11 mouse cellular contexts compared by ENCODE assay signal in genomic region chr6:5103769-5104168, GRCm38 (mm10).
DNase-seq lines count a peak whose midpoint lies in the region; ATAC-seq and TF ChIP-seq lines count a peak whose summit lies in the region.
"Had no signal": no experiment of that assay in that cellular context is flagged by ENCODE, and none has a peak within 500 bp of the region (broad histone marks: within the 10 kb centered on the region; RNA-seq: fewer than 3 reads in every experiment).

No protein-coding gene starts in this region.

- peak overlapping the region; percentile 56 for H3K27ac ChIP-seq in forebrain, embryonic 10.5 days
- H3K27ac ChIP-seq in forebrain, embryonic 13.5 days = no peak overlapping the region
- H3K27ac ChIP-seq in lung, postnatal 0 days (ENCODE audit: low read length) = no peak overlapping the region
- no peak overlapping the region for H3K27ac ChIP-seq in liver, adult 2 months (replicated peaks; ENCODE audit: insufficient read depth, low read depth, low read length)
- H3K27ac ChIP-seq: midbrain, embryonic 15.5 days had no signal

- DNase-seq in forebrain, embryonic 10.5 days (ENCODE audit: extremely low spot score, low spot score) = no peak
- DNase-seq in lung, postnatal 0 days (ENCODE audit: low spot score) = no peak
- no peak for DNase-seq in lung, adult 2 months
- DNase-seq in liver, adult 2 months (ENCODE audit: extremely low read depth, low read depth, low spot score) = peak; percentile 12
- DNase-seq in splenic B cell, adult 2 months (ENCODE audit: low read depth, low spot score) = peak; percentile 8
- DNase-seq in testis, postnatal 10 days (ENCODE audit: low spot score) = no peak
- DNase-seq: cerebellum, postnatal 25 days; gastrocnemius, postnatal 14 days had no signal

- no peak overlapping the region for H3K4me3 ChIP-seq in forebrain, embryonic 10.5 days
- no peak overlapping the region for H3K4me3 ChIP-seq in forebrain, embryonic 13.5 days
- H3K4me3 ChIP-seq in lung, postnatal 0 days (ENCODE audit: low read depth, low read length) = no peak overlapping the region
- no peak overlapping the region for H3K4me3 ChIP-seq in lung, adult 2 months (replicated peaks; ENCODE audit: extremely low read depth, low read depth, low read length)
- no peak overlapping the region for H3K4me3 ChIP-seq in liver, adult 2 months (ENCODE audit: insufficient read depth, low read depth, low read length)
- H3K4me3 ChIP-seq: midbrain, embryonic 15.5 days had no signal

- no peaks in the 10 kb centered on the region for H3K79me2 ChIP-seq in liver, adult 2 months (ENCODE audit: control insufficient read depth, insufficient read depth, low read length)

- ATAC-seq in forebrain, embryonic 13.5 days = no peak
- ATAC-seq in lung, postnatal 0 days = peak; percentile 49
- no peak for ATAC-seq in activated CD4-positive, CD25-positive, alpha-beta regulatory T cell, adult 4 months
- ATAC-seq: midbrain, embryonic 15.5 days had no signal

- no peak for TF ChIP-seq CTCF in lung, postnatal 0 days (IDR thresholded peaks at IDR 0.05)
- no peak for TF ChIP-seq CTCF in lung, adult 2 months (IDR thresholded peaks at IDR 0.05; ENCODE audit: insufficient read depth, low read length)
- TF ChIP-seq CTCF in liver, adult 2 months (IDR thresholded peaks at IDR 0.05; ENCODE audit: low read depth, low read length) = no peak

- peaks cover 40% of the 10 kb centered on the region for H3K4me1 ChIP-seq in forebrain, embryonic 10.5 days
- H3K4me1 ChIP-seq in forebrain, embryonic 13.5 days = peaks cover 17% of the 10 kb centered on the region
- H3K4me1 ChIP-seq in lung, postnatal 0 days (ENCODE audit: insufficient read depth, low read depth, low read length) = no peaks in the 10 kb centered on the region
- no peaks in the 10 kb centered on the region; the same call in 1 of the 2 replicates for H3K4me1 ChIP-seq in lung, adult 2 months (ENCODE audit: control insufficient read depth, insufficient read depth, low read length)
- H3K4me1 ChIP-seq in liver, adult 2 months (ENCODE audit: control insufficient read depth, insufficient read depth, low read length) = no peaks in the 10 kb centered on the region
- H3K4me1 ChIP-seq: midbrain, embryonic 15.5 days had no signal

- H3K9ac ChIP-seq in forebrain, embryonic 13.5 days = no peak overlapping the region
- H3K9ac ChIP-seq in lung, postnatal 0 days (replicated peaks; ENCODE audit: low read depth) = no peak overlapping the region
- H3K9ac ChIP-seq in liver, adult 2 months (ENCODE audit: low read depth, low read length) = no peak overlapping the region
- H3K9ac ChIP-seq: midbrain, embryonic 15.5 days had no signal

- 69% methylated on average over 6 of the region's 6 CpGs for WGBS in forebrain, embryonic 10.5 days
- 60% methylated on average over 6 of the region's 6 CpGs for WGBS in forebrain, embryonic 13.5 days
- 35% methylated on average over 6 of the region's 6 CpGs for WGBS in lung, postnatal 0 days
- 30% methylated on average over 6 of the region's 6 CpGs for WGBS in lung, adult 2 months
- WGBS in liver, adult 2 months = 56% methylated on average over 6 of the region's 6 CpGs

- TF ChIP-seq POLR2A in lung, adult 2 months (IDR thresholded peaks at IDR 0.05; ENCODE audit: borderline replicate concordance, extremely low read depth, low read depth, low read length) = no peak
- TF ChIP-seq POLR2A in liver, adult 2 months (IDR thresholded peaks at IDR 0.05; ENCODE audit: extremely low read depth, insufficient read depth, low read length) = no peak

- no peaks in the 10 kb centered on the region for H3K27me3 ChIP-seq in forebrain, embryonic 10.5 days (ENCODE audit: poor library complexity, severe bottlenecking)
- no peaks in the 10 kb centered on the region for H3K27me3 ChIP-seq in forebrain, embryonic 13.5 days
- no peaks in the 10 kb centered on the region for H3K27me3 ChIP-seq in lung, postnatal 0 days (replicated peaks; ENCODE audit: insufficient read depth, low read length)
- H3K27me3 ChIP-seq in liver, adult 2 months (ENCODE audit: control insufficient read depth, insufficient read depth, low read length) = no peaks in the 10 kb centered on the region
- no peaks in the 10 kb centered on the region for H3K27me3 ChIP-seq in splenic B cell, adult 2 months (ENCODE audit: control insufficient read depth, insufficient read depth, low read length, poor library complexity, severe bottlenecking)
- H3K27me3 ChIP-seq: midbrain, embryonic 15.5 days had no signal

- H3K9me3 ChIP-seq in forebrain, embryonic 10.5 days = no peaks in the 10 kb centered on the region
- no peaks in the 10 kb centered on the region for H3K9me3 ChIP-seq in forebrain, embryonic 13.5 days (replicated peaks)
- no peaks in the 10 kb centered on the region for H3K9me3 ChIP-seq in lung, postnatal 0 days (ENCODE audit: low read length)
- H3K9me3 ChIP-seq: midbrain, embryonic 15.5 days had no signal

- H3K4me2 ChIP-seq in forebrain, embryonic 13.5 days = no peak overlapping the region
- no peak overlapping the region for H3K4me2 ChIP-seq in lung, postnatal 0 days (replicated peaks; ENCODE audit: low read depth, low read length)
- H3K4me2 ChIP-seq: midbrain, embryonic 15.5 days had no signal

- no peak for TF ChIP-seq EP300 in lung, postnatal 0 days (IDR thresholded peaks at IDR 0.05)

- H3K36me3 ChIP-seq in forebrain, embryonic 10.5 days (replicated peaks) = no peaks in the 10 kb centered on the region
- no peaks in the 10 kb centered on the region for H3K36me3 ChIP-seq in forebrain, embryonic 13.5 days (ENCODE audit: poor library complexity, severe bottlenecking)
- H3K36me3 ChIP-seq in lung, postnatal 0 days (ENCODE audit: insufficient read depth, low read length) = no peaks in the 10 kb centered on the region
- no peaks in the 10 kb centered on the region for H3K36me3 ChIP-seq in liver, adult 2 months (ENCODE audit: control insufficient read depth, insufficient read depth, low read length)
- no peaks in the 10 kb centered on the region for H3K36me3 ChIP-seq in splenic B cell, adult 2 months (ENCODE audit: control insufficient read depth, insufficient read depth, low read length, poor library complexity, severe bottlenecking)
- H3K36me3 ChIP-seq: midbrain, embryonic 15.5 days had no signal

Comparison
In these comparisons a context has a peak if more than half of its experiments do, and no peak if none do; other contexts are left out.
1. DNase-seq: peak in liver, adult 2 months (single experiment) and splenic B cell, adult 2 months (single experiment); none in forebrain, embryonic 10.5 days (single experiment), lung, postnatal 0 days (single experiment), lung, adult 2 months (single experiment) and testis, postnatal 10 days (single experiment).